1 mouse cellular context compared by ENCODE assay signal in genomic region chr12:108780108-108780877, GRCm38 (mm10).
A peak's percentile ranks its signal among the peaks of the same experiment; 100 is the strongest.
TF ChIP-seq lines count a peak whose summit lies in the region.

No protein-coding gene starts in this region.

TF ChIP-seq in MEL, 35 proteins besides CTCF, POLR2A, EP300 and RAD21 (continued from another document):
- TF ChIP-seq GATA1 (IDR thresholded peaks at IDR 0.05; ENCODE audit: low read depth, low read length) (0 out of 2 replicates have a peak, but pooled peaks have one; percentile 11), JUND (IDR thresholded peaks at IDR 0.05; ENCODE audit: low read depth, low read length) (no peak), MYC (IDR thresholded peaks at IDR 0.05; ENCODE audit: low read depth, low read length) (no peak), MYB (IDR thresholded peaks at IDR 0.05; ENCODE audit: low read depth, low read length) (no peak)
